Mouse (Mus musculus): Measurements from ENCODE around the gene Erich4.

Gene Erich4

DNA sequence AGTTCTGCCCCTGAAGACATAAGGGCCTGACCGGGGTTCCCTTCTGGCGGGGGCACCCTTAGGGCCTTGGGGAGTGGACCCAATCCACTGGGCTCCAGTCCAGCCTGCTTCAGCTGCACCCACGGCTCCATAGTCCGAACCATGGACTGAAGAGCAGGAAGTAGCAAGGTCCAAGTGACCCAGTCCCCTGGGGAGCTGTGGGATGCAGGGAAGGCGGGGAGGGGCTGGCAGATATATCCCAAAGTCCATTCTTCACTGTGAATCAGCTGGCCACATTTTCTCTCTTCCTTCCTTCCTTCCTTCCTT lies at the start of gene Erich4:
TSS of gene Erich4 (minus strand) at position 187 of the 306 bp plus-strand sequence.
- no peak for DNase-seq (ENCODE audit: low read depth, low spot score)

DNA sequence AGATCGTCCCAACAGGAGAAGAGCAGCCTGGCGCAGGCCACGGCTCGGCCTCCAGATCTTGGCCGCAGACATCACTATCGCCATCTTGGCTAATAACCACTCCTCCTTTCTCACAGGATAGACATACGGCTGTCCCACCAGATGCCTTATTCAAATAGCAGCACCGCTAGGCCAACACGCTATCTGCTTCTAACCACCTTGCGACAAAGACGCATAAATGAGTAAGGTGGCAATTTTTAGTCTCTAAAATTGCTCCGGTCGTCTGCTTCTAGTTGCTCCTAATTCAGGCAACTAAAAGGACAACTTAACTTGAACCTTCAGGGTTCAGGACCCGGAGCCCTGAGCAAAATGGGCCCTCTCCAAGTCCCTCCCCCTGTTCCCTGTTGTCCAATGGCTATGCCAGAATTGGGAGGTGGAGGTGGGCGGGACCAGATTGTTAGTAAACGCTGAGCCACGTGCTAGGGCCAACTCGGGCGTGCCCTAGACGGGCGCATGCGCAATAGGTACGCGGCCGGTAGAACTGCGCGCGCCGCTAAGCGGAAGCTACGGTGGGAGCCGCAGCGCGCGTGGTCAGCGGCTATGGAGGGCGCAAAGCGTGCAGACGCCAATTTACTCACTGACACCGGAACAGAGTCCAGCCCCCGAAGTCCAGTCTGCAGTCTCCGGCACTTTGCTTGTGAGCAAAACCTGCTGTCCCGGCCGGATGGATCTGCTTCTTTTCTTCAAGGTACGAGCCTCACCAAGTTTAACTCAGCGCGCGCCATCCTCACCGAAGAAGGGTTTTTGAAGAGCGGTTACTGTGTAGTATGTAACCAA lies 43.2 kb upstream of the Erich4 start, which contains the start of the genes Bckdha and Exosc5:
TSS of gene Bckdha (minus strand) at position 325 of the 816 bp plus-strand sequence.
TSS of gene Exosc5 (plus strand) at position 508 of the 816 bp plus-strand sequence.
- peak; percentile 99 for DNase-seq (ENCODE audit: low read depth, low spot score)

DNA sequence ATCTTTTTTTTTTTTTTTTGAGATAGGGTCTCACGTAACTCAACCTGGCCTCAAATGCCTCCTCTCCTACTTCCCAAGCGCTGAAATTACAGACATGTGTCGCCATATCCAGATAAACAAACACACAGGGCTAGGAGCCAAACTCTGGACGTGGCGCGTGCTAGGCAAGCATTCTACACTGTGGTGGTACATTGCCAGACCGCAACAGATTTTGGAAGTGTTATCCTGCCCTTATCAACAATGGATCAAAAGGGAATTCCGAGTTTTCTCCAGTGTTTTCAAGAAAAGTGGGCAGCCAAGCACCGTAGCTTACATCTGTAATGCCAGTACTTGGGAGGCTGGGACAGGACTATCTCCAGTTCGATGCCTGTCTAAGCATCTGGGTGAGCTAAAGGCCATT lies 42.1 kb upstream of the Erich4 start:
- peak; percentile 35 for DNase-seq (ENCODE audit: low read depth, low spot score)

DNA sequence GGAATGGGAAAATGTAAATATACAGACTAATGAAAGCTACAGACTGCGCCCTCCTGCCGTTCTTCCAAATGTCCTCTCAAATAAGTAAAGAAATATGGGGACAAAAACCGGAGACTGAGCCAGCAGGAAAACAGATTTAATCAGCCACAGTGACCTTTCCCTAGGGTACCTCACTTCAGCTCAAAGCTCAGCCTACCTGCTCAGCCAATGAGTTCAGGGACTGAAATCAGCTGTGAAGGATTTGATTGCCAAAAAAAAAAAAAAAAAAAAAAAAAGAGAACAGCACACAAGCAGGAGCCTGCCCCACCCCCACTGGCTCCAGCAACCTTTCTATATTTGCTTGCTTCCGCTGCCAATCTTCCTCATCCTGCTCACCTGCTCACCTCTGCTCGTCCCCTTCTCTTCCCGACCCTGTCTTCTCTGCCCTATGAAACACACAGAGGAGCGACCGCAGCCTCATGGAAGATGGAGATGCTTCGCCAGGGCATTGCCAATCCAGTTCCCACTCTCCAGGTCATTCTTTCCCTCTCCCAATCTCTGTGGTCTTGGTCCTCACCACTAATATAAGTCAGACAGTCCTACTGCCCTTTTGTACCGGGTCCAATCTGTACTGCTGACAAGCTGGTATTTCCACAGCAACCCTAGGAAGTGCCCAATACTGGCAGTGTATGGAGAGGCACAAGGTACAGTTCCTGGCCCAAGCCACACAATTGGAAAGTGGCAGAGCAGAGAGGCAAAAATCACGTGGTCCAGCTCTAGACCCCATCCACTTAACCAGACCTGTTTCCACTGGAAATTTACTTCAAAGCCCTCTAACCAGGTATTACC lies 40.1 kb upstream of the Erich4 start:
- DNase-seq (ENCODE audit: low read depth, low spot score), result no peak

DNA sequence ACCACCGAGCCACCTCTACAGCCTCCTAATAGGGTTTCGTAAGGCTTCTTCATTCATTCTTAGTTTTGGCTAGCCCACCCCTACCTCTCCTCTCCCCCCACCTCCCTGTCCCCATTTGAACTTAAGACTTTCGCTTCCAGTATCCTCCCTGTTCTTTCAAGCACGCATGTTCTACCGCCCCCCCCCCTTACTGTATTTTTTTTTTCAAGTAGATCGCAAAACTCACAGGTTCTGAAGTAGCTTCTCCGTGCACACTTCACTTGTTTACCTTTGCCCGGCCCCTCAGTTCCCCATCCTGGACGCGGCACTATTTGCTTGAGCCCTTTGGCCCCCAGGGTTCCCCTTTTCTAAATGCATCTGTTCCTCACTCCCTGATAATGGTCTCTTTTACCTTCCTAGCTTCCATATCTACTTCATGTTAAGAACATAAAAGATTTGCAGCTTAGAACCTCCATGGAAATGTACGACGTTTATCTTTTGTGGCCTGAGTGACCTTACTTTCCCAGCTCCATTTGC lies 36.6 kb upstream of the Erich4 start:
- DNase-seq (ENCODE audit: low read depth, low spot score), result no peak

DNA sequence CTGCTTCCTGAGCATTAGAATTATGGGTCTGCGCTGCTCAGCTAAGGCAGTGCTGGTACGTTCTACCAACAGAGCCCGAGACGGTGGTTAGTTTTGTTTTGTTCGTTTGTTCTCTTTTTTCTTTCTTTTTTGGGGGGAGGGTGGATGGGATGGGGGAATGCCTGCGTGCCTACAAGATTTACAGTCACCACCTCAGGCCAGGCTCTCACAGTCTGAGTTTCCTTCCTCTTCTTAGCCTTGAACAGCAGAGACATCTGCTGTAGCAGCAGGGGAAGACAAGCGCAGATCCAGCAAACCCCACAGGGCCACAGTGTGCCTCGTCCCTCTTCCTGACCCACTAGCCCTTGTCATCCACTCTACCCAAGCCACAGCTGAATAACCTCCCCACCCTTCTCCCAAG lies 35.6 kb upstream of the Erich4 start:
- no peak for DNase-seq (ENCODE audit: low read depth, low spot score)

DNA sequence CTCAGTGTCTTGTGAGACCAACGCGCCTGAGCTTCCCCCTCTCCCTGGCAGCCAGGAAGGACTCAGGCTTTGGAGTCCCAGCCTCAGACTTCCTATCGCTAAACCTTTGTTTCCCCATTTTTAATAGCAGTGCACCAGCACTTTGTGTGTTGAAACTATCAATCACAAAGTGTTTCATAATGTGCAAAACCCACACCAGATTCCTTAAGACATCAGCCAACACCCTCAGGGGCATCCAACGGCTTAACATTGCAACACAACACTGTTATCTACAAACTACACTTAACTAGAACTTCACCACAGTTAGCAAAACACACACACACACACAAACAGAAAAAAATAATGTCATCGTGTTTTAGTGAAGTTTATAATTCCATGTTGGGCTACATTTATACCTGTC lies 34.1 kb upstream of the Erich4 start:
- no peak for DNase-seq (ENCODE audit: low read depth, low spot score)

DNA sequence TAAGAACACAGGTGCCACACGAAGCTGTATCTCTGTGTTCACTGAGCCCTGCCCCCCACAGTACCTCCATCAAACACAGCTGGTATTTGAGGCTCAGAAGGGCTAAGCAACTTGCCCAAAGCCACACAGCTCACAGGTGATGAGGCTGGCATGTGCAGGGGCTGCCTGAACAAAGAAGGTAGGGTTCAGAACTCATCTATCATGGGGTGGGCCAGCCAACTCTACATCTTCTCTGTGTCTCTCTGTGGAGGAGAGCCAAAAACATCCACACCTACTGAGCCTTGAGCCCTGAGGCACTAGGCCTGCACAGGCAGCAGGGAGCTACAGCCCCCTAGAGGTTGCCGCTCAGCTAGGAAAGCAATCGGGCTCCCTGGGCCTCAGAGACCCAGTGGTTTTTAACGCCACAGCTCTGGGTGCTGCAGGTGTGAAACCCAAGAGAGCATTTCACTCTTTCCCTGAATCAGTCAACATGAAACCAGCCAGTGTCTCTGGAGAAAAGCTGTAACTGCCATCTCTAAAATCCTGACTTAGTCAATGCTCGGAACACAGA lies 32.0 kb upstream of the Erich4 start:
- DNase-seq (ENCODE audit: low read depth, low spot score), result no peak

DNA sequence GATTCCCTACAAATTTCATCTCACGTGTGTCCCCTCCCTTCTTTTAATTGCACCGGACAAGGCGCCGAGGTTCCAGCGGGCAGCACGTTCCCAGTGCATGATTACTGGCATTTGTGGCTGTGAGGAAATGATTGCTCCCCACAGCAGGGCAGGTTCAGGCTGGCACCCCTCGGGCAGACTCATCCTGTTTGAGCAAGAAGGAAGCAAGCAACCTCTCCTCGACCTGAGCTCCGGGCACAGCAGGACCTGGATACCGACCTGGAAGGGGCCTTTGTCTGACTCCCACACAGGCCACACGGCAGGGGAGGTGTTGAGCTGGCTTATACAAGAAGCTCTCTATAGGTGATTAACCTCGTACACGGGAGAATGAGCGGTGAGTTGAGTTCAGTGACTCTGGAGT lies 29.4 kb upstream of the Erich4 start:
- no peak for DNase-seq (ENCODE audit: low read depth, low spot score)

DNA sequence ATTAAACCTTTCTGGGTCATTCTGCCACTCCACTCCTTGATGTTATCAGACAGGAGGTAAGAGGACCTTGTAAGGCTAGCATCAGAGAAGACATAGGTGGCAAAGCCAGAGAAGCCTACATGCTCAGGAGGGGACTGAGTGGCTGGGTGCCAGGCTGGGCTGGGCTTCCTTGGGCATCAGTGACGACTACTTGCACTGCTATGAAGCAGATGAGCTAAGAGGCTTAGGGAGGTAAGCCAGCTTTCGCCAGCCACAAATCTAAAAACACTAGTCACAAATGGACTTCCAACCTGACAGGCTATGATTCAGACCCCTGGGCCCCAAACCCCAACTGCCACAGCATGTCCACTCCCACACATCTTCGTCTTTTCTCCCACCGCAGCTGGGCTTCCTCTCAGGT lies 28.9 kb upstream of the Erich4 start:
- peak; percentile 16 for DNase-seq (ENCODE audit: low read depth, low spot score)

DNA sequence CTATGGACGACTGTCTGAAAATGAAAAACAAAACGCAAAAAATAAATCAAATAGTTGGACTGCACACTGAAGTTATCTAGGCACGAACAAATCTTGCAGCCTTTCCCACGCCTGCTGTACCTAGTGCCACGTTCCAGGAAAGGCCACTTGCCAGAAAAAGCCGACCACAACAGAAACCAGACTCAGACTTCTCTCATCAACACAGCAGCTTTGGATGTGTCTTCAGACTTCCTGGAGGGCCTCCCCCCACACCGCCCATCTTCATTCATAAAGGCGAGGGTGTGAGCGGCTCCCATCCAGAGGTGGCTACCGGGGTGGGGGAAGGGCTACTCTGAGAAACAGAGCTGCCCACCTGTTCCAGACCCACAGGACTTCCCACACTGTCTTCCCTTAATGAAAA lies 28.4 kb upstream of the Erich4 start:
- peak; percentile 5 for DNase-seq (ENCODE audit: low read depth, low spot score)

DNA sequence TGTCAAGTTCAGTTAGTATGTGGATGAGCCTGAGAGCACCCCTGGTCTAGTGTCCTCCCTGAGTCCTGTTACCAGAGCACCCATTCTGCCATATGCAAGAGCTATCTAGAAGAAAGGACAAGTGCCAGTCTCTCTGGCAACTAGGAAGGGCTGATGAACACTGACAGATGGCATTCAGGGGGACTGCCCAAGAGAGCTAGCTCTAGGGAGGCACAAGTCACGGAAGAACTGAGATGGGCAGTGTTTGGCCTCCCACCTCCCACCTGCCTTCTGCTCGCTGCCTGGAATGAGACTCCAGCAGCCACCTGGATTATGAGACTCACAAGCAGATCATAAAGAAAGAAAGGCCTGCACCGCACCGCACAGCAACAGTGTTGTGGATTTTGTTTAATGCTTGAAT lies 24.1 kb upstream of the Erich4 start:
- DNase-seq (ENCODE audit: low read depth, low spot score), result no peak

DNA sequence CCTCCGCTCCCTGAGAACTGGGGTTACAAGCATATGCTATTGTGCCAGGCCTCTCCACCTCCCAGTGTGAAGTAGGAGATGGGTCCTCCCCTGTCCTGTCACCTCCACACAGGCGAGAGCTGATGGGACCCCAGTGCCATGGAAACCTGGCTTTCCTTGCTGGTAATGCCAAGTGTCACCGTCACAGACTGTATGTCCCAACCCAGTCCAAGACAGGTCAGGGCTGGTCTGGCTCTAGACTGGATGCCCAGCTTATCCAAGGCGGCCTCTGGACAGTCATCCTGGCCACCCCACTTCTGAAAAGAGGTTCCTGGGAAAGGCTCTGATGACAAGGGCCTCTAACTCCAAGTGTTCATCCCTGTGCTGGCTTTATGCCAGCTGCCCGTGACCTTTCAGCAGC lies 21.4 kb upstream of the Erich4 start:
- DNase-seq (ENCODE audit: low read depth, low spot score), result no peak

DNA sequence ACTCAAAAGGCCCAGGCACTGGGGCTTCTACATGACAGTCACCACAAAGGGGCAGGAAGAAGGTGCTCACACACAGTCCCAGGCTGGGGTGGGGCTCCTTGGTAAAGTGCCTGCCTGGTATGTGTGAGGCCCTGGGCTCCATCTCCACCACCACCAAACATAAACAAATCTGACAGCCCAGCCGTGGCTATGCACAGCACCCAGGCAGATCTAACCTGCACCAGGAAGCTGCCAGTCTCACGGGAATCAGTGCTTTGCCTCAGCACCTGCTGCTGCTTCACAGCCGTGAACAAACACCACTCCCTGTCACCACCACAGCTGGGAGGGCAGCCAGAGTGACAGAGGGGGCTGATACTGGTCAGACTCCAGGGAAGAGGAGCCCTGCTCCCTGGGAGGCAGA lies 20.7 kb upstream of the Erich4 start:
- no peak for DNase-seq (ENCODE audit: low read depth, low spot score)

DNA sequence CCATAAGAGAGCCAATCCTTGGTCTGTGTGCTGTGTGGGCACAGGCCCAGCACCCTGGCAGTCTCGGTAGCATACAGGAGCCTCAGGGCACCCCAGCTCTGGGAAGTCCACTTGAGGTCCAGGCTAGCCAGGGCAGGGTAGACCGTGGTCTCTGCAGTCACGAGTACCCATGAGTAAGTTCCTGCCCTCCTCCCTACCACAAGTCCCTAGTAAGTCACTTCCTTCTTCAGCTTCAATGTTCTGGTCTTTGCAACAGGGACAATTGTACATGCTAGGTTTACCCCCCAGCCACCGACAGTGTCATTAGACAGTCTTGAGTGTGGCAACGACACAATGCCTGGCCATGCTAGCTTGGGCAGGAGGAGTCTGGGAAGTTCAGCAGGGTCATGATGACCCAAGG lies 17.0 kb upstream of the Erich4 start:
- no peak for DNase-seq (ENCODE audit: low read depth, low spot score)

DNA sequence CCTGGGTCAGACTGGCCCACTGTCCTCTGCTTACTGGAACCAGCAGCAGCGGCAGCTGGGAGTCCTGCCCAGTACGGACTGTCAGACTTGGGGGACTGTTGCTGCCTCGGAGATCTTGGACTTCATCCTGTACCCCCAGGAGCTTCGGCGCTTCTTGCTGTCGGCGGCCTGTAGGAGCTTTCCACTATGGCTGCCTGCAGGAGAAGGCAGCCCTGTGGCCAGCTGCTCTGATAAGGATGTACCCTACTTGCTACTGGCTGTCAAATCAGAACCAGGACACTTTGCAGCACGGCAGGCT lies 12.6 kb upstream of the Erich4 start:
- DNase-seq (ENCODE audit: low read depth, low spot score), result no peak

DNA sequence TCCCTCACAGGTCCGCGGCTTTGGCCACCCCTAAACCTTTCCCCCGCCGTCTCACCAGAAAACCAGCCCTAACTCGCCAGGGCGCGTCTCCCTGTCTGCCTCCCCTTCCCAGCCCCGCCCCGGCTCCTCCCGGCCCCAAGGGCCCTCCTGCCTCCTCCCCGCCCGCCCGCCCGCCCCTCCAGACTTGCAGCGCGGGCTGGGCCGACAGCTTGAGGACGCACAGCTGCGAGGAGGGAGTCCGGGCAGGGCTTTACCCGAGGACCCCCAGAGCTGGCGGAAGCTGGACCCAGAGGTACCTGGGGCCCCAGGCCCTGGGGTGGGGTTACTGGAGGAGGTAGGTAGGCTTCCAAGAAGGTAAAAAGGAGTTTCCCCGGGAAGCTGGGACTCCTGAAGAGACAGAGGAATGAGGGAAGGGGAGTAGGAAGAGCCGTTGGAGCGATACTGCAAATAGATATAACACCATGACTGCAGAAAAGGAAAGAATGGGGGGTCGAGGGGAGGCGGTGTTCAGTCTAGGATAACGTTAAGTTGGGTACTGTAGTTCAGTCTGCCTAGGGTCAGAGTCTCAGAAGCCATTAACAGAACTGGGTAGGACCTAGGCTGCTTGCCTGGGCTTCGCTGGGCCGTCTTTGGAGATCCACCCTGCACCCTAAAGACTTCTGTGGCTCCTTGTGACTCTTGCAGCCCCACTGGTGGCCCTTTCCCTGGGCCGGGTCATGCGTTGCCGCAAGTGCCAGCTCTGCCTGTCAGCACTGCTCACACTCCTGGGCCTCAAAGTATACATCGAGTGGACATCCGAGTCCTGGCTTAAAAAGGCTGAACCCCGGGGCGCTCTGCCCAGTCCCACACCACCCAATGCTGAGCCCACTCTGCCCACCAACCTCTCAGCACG lies 12.0 kb upstream of the Erich4 start:
- DNase-seq (ENCODE audit: low read depth, low spot score), result no peak

DNA sequence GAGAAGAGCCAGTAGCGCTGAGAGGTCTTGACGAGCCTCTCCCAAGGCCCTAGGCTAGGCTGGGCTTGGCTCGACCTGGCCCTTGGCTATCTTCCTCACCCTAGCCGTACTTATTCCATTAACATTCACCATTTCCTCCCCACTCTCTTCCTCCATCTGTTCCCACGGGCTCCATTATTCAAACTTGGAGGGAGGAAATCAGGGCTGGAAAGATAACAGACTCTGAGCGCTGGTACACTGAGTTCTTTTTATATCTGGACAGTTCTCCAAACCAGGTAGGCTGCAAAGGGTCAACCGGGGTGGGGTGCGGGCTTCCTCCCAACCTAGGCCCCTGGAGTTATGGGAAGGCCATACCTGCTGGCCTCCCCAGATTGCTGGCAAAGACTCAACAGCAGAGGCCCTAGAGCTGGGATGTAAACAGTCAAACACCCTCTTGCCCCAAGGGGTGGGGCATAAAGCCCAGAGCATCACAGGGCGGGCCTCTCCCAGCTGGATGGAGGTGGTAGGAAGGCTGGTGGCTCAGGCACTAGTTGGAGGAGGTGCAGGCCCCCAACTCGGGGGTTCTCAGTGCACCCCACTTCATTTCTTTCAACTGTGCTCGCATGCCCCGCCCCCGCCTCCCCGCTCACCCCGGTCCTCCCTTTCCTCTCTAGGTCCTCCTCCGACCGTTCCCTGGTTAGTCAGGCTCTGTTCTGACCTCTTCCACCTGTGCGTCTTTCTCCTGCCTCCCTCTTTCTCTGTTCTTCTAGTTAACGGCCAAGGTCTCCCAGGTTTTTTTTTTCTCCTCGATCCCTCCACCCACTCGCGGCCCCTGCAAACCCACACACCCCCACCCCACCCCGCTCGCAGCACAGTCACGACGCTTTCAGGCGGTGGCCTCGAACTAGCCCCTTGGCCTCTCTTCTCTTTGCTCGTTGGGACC lies 11.1 kb upstream of the Erich4 start, which contains the start of gene B3gnt8:
TSS of gene B3gnt8 (plus strand) at position 146 of the 922 bp plus-strand sequence.
- DNase-seq (ENCODE audit: low read depth, low spot score), result no peak

DNA sequence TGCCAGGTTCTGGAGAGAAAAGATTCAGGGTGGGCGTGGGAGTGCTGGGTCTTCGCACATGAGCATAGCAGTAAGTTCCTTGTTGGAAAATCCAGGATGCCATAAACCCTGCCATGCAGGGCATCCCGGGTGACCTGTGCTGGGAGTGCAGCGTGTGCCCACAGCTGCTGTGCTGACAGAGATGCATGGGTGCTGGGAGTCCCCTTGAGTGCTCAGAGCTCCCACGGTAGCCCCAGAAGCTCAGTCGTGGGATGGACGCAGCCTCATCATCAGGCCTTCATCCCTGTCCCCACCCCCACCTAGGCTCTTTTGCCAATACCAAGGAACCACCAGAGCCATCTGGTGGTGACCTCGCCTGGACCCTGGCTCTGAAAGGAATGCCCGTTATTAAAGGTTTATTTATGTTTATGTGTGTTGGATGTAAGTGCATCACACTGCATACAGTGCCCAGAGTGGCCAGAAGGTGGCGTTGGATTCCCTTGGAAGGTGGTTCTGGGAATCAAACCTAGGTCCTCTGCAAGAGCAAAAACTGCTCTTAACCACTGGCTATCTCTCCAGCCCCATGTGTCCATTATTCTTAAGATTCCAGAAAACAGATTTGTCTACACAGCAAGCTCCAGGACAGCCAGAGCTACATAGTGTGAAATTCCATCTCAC lies 10.0 kb upstream of the Erich4 start:
- peak; percentile 16 for DNase-seq (ENCODE audit: low read depth, low spot score)

DNA sequence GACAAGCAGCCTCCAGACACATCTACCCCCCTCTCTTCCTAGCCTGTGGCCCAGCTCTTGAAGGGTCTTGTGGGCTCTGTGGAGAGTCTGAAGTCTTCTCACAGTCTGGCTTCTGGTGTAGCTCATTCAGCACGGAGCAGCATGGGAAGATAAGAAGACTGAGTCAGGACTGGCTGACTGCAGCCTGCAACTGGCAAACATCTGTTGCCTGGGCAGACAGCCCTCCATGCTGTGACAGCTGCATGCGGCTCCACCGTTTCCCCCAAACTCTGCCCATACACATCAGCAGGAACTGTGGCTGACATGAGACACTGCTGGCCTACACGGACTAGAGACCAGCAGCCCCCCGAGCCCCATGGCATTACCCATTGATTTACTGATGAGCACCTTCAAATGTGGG lies 9.2 kb upstream of the Erich4 start:
- no peak for DNase-seq (ENCODE audit: low read depth, low spot score)

Measured in 3T3-L1 (cell line).